Mouse (Mus musculus): ENCODE measurements at regions not wholly inside any gene's neighbourhood (a gene's known extent, or its start where the extent isn't known, plus 50 kb on each side); places are given as distances from the start of the nearest gene placed in this dataset.
"Not testable (repeated sequence)": the region's sequence is repeated elsewhere in the genome, so short reads cannot be mapped to it uniquely, and the experiment has no call there.

DNA sequence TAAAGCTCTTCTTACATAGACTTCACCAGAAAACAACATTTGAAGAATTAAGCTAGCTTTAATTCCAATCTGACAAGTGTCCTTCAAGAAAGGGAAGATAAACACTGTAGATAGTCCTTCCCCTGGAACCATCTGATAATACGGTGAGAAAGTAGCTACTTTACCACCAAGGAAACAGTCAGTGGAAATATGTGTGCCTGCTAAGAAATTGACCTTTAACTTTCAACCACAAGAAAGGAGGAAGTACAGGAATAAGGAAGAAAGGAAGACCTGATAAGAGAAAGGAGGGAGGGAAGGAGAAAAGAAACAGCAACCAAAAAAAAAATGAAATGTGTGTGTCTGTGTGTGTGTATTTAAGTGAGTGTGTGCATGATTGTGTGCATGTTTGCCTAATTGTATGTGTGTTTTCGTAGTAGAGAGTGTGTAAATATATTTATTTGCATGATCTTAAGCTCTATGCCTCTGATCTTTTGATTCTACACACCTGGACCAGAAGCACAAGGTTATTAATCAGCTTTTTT, 831.3 kb downstream of the Pla2g4a start:
- DNase-seq (ENCODE audit: low spot score), result no peak

DNA sequence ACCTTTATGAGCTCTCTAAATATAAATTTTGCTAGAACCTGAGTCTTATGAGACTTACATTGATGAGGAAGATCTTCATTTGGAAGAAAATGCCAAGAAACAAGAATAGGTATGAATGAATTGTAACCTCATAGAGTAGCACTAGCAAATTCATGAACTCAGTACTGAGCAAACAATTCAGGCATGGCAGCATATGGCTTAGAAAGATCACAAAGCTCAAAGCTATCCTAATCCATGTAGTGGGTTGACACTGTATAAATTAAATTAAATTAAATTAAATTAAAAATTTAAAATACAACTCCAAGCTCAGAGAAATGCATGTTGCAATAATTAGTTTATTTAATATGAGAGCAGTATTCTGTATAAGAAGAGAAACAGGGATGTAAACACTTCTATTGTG, 832.0 kb downstream of the Pla2g4a start:
- DNase-seq (ENCODE audit: low spot score), result no peak

DNA sequence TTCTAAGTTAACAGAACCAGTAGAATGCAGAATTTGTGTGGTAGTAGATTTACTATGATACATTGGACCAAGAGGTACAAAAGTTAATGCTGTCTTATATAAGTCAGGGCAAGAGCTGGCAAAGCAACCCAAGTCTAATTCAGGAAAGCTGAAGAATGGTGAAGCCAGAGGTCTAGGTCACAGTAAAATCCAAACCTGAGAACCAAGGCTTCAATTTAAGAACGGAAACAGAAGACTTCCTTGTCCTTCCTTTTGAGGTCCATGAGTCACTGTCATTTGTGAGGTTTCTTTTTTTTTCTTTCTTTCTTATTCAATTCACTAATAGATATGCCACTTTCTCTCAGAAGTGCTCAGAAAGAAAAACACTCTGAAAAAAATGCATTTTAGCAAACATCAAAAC, 833.4 kb downstream of the Pla2g4a start:
- DNase-seq (ENCODE audit: low spot score), result no peak

DNA sequence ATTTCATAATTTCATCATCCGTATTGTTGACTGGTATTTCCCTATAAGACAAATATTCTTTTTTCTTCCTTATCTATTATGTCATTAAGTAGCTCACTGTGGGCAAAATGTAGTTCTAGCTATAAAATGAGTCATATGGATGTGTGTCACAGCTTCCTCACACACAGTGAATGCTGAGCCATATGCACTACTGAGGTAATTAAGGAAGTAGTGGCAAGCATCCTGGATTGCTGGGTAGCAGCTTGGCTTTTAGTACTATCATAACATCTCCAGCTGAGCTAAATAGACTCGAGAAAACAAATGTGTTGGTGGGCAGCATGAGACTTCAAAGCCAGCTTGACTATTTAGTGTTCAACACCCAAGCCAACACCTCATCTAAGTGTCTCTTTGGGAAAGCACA, 857.7 kb downstream of the Pla2g4a start:
- DNase-seq (ENCODE audit: low spot score), result no peak

DNA sequence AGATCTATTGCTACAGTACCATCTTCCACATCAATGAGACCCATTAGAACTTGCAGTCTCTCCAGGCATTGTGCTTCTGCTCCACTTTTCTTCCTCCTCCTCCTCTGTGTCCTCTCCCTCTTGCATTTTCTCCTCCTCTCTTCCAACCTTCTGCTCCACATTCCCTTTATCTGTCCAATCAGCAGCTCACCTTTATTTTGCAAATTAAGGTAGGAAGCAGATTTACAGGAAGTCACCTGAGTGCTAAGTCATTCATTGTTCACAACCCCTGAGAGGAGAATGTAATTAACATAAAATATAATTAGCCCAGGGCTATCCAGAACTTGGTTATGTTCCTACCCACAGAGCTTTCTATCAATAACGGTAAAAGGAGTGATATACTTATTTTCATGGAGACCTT, 863.7 kb downstream of the Pla2g4a start:
- no peak for DNase-seq (ENCODE audit: low spot score)

DNA sequence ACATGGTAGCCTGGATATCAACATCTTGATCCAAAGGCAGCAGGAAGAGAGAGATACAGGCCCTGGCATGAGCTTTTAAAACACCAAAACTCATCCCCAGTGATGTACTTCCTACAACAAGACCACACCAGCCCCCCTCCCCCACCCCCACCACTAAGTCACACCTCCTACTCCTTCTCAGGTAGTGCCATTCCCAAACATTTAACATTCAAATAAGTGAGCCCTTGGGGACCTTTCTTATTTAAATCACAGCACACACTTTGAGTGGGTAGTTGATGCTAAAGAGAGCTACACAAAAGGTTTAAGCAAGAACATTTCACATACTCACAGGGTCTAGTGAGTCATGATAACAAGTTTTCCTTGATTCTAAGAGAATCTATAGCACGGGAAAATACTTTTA, 886.4 kb downstream of the Pla2g4a start:
- no peak for DNase-seq (ENCODE audit: low spot score)

DNA sequence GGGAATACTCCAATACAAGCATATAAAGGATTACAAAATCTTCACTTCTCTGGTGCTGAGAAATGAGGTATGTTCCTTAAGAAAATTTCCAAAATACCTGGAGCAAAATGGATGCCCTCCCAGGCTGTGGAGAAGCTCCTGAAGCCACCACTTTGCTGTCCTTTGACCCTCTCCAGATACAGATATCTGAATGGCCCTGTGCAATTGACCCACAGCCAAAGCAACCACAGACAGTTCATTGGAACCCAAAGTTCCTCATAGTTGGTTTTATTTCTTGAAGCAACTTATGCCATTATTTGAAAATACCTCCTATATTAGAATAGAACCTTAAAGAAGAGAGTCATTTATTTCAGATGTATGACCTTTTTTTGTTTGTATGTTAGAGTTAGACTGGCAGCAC, 891.5 kb downstream of the Pla2g4a start:
- DNase-seq (ENCODE audit: low spot score), result no peak

DNA sequence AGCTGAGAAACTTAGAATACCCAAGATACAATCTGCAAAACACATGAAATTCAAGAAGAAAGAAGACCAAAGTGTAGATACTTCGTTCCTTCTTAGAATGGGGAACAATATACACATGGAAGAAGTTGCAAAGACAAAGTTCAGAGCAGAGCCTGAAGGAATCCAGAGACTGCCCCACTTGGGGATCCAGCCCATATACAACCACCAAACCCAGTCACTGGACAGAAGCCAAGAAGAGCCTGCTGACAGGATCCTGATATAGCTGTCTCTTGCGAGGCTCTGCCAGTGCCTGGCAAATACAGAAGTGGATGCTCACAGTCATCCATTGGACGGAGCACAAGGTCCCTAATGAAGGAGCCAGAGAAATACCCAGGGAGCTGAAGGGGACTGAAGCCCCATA, 898.1 kb downstream of the Pla2g4a start:
- DNase-seq (ENCODE audit: low spot score), result not testable (repeated sequence)

DNA sequence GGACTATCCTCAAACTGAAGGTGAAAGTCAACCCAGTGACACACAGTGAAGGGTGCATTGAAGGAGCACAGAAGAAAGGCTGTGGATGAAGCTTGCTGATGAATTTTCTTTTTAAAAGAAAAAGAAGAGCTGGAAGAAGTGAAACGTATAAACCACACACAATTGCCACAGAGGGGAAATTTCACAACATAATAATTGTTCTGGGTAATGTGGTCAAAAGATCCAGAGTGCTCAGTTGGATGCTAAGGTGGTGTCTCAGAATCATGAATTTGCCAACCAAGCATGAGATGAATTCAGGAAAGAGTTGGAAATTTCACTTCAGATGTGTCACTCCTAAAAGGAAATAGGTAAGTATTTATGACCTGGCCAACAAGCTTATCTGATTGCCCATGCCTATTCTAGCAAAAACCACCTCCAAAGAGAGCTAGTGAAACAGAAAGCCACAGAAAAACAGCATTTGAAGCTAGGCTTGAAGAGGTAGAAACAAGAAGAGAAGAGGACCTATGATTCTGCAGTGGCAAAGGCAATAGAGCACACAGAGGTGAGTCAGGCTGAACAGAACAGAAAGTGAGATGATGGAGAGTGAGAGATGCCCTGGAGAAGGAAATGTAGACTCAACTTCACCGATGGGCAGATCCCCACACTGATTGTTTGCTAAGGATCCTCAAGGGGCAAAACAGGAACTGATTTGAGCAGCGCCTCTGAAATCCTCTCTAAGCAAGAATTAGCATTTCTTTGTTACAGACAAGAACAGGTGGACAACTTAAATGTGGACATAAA, 922.7 kb downstream of the Pla2g4a start:
- DNase-seq (ENCODE audit: low spot score), result no peak

DNA sequence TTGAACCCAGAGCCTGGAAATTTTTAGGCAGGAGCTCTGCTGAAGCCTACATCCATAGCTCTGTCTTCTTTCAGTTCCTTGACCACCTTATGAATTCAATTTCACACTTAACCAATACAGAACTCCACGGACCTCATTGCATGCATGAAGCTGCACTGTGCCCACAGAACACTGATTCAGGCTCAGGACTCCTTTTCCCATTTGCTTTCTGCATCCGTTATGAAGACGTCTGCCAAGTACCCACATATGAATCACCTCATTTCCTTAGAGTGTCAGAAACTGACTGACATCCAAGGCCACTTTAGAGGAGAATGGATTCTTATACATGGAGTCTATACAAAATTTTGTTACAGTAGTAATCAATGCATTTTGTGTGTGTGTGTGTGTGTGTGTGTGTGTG, 932.8 kb downstream of the Pla2g4a start:
- no peak for DNase-seq (ENCODE audit: low spot score)

DNA sequence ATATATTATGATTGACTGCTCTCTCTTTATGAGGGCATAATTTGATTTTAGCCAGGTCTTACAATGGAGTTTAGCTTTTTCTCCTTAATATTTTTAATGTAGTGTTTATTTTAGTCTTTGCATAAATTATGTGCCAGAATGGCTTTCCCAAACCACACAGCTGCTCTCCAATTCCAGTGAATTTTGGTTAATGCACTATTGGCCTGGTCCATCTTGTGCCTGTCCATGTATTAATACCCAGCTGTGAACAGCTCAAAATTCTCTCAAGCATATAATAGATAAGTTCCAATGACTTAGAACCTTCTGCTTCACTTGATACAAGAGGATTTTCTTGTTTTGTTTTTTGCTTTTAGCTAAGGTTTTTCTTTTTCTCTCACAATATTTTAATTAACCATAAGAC, 939.4 kb downstream of the Pla2g4a start:
- no peak for DNase-seq (ENCODE audit: low spot score)

DNA sequence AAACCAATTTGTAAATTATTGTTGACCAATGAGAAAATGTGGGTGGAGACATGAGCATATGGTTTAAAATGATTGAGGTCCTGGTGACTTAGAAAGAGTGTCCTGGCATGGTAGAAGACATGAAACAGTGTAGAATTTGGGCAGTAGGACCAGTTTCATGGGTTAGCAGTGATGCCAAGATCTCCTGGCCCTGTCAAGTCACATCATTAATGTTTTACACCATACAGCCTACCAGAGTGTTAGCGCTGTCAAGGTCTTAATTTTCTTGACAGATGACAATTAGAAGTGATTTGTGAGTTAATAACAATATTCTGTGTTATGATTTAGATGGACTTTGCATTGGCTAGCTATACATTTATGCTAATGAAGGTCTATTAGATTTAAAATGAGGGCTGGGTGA, 939.8 kb downstream of the Pla2g4a start:
- DNase-seq (ENCODE audit: low spot score), result no peak

DNA sequence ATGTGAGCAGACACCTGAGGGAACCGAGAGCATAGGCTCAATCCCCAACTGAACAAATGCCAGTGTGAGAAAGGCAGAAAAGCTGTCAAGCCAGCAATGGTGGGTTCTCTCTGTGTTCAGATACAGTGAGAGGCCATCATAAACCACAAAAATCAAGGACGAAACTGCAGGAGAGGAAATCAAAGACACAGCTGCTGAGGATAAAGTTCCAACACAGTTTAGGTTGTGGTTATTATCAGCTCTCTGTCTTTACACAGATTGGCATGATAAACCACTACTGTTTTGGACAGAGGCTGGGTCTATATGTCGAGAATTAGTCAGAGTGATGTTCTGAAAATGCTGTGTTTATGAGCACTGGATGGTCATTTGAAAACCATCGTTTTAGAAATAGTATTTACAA, 946.5 kb downstream of the Pla2g4a start:
- no peak for DNase-seq (ENCODE audit: low spot score)

DNA sequence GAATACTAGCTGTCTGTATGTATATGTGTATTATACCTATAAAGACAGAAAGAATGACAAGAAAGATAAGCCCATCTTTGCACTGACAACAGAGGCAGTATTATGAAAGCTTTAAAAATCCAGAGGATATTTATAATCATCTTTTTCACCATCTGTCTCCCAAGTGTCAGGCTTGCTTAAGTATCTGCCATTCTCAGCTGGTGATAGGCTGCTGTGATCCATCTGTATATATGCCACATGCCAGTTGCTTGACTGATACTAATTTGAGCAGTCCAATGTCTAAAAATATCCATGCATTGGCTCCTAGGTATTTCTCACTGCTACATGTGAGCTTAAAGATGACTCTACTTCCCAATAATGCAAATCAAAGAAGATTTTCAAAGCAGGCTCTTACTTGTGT, 950.3 kb downstream of the Pla2g4a start:
- no peak for DNase-seq (ENCODE audit: low spot score)

DNA sequence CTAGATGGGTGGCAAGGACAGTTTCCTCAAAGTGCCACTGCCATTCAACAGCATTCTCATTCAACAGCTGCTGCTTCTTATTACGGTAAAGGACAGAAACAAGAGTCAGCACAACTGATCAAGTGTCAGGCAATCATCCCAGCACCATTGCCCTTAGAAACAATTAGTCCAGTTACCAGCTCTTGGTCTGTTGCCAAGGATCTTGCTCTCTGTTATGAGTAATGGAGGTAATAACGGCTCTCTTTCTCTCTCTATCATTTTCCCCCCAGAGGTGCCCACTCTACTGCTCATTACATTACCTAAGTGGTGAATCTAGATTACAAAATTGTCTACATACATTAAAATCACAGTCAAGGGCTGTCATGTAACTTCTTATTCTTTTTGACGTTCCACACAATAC, 961.0 kb downstream of the Pla2g4a start:
- DNase-seq (ENCODE audit: low spot score), result no peak

DNA sequence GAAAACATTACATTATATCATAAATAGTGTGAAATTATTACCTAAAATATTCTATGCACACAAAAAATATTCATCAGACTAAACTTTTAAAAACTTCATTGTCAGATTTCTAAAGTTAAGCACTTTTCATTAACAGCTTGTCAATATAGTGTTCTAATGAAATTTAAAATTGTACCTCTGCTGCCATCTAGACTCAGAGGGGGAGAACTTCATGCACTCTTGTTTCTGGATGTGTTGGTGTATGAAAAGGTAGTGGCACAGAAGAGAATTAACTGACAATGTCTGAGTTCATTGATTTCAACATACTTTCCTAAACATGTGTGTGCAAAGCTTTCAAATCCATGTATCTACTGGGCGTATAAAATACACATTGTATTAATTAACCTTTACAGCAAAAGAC, 967.5 kb downstream of the Pla2g4a start:
- DNase-seq (ENCODE audit: low spot score), result no peak

DNA sequence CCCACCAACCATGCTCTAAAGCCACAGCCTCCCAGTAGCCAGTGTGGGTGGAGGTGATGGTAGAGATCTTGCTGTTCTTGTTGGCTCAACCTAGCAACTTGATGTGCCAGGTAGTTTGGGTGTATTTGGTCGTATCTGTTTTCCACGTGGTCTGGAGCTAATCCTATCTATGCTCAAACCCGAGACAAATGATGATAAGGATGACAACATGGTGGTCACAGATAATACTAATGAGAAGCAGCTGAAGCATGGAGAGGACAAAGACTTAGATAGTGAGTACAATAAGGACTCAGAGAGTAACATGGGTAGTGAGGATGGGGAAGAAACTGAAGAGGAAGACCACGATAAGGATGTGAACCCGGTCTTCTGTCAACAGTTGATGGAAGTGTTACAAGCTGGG, 983.7 kb downstream of the Pla2g4a start:
- DNase-seq (ENCODE audit: low spot score), result no peak

DNA sequence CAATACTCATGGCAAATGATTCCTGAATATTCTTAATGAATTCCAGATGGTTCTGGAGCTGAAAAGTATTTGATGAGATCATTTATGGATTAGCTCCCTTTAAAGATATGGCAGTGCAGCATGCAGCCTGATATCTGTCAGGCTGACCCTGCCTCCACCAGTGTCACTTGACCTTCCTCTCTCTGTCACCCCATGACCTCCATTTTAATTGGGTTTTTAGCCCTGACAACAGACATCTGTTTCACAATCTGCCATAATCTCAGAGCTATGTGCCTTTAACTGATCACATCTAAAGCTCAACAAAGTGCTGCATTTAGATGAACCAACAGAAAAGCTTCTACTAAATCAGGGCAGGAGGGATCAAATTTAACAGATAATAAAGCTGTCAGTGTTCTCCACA, 995.7 kb downstream of the Pla2g4a start:
- DNase-seq (ENCODE audit: low spot score), result no peak

DNA sequence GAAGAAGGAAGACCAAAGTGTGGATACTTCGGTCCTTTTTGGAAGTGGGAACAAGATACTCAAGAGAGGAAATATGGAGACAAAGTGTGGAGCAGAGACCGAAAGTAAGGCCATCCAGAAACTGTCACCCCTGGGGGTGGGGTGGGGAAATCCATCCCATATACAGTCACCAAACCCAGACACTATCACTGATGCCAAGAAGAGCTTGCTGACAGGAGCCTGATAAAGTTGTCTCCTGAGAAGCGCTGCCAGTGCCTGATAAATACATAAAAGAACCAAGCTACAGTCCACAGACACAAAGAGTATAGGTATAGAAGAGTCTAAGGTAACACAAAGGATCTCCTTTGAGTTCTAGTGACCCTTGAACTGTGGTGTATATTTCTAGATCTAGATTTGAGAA, 1026.7 kb downstream of the Pla2g4a start:
- DNase-seq (ENCODE audit: low spot score), result no peak

DNA sequence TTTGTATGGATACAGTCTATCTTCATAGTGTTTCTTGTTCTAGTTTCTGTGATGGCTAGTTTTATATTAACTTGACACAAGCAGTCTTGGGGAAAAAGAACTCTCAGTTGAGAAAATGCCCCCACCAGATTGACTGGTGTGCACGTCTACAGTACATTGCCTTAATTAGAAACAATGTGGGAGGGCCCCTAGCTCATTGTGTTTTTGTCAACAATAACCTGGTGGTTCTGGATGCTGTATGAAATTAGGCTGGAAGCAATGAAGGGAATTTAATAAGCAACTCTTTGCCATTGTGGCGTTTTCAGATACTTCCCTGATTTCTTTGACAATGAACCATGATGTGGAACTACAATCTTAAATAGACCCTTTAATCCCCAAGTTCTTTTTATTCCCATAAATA, 1036.6 kb downstream of the Pla2g4a start:
- no peak for DNase-seq (ENCODE audit: low spot score)

DNA sequence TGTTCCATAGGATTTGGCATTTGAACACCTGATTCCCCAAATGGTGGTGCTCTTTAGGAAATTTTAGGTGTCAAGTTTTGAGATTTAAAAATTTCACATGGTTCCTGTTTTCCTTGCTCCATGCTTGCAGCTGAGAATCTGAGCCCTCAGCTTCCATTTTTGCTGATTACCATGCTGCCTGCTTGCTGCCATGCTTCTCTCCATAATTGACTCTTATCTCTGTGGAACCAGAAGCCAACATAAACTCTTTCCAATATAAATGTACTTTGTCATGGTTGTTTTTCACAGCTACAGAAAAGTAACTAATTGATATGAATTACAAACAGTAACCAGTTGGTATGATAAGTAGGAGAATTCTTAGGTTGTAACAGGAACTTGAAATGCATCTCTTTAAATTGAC, 1044.0 kb downstream of the Pla2g4a start:
- no peak for DNase-seq (ENCODE audit: low spot score)

DNA sequence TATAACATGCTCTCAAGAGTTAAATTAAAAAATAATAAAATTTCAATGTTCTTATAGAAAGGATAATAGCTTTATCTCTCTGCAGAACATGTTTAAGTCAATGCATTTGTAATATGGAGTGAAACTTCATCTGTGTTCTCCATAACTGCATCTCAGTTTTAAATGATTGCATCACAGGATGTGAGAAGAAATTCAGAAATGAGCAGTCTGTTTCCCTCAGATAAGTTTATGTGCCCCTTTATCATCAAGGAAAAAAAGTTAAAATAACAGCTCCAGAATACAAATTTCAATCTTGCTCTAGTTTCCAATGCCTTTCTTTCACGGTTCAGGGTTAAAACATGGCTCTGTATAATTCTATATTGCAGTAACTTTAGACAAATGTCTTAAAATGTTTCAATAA, 1048.3 kb downstream of the Pla2g4a start:
- no peak for DNase-seq (ENCODE audit: low spot score)

DNA sequence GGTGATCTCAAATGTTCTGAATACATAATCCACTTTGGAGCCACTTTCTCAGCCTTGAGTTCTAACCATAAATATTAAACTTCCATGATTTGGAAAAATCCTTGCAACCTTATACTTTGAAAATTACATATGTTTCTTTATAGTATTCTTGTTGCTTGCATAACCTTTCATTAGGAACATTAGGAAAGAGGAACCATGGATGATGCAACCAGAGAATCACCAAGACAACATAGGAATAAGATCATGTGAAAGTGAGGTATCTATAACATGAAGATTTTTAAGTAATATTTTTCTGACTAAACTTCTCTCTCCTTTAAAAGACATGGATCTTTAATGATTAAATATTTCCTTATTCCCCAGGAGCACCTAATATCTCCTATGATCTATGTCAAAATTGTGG, 1057.0 kb downstream of the Pla2g4a start:
- no peak for DNase-seq (ENCODE audit: low spot score)

DNA sequence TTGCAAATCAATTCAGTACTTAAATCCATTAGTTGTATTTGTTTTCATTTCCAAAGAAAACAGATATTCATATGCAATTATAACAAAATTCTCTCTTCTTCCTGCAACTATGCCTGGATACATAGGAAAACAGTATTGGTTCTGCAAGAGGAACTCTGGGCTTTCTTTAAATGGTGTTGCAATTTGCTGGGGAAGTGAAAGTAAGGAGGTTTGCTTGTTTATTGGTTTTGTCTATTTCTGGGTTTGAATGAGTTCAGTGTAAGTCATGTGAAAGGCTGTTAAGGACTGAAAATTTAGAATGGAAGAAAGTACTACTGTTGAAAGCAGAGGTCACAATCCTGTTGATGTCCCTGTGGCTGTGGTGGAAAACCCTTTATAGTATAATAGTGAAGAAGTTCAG, 1058.0 kb downstream of the Pla2g4a start:
- peak; percentile 3 for DNase-seq (ENCODE audit: low spot score)
